Mouse (Mus musculus) c-Kit-negative CD71-positive TER-119-positive erythroid progenitor cells, embryonic 14.5 days (primary cell): Measurements from ENCODE around the gene Lsp1.

ENCODE experiments used
- DNase-seq: peaks from one replicate; pipeline ENCODE4 v3.0.0-alpha.2; 2013; ENCODE audit warnings: low read depth, low spot score

The Lsp1 gene

GRCm38 (mm10) chr7:142503206-142503605 is 42.6 kb downstream of the Lsp1 start:
- DNase-seq: no peak

- DNase-seq: no peak
These were observed 45.3 kb downstream of the Lsp1 start for GRCm38 (mm10) chr7:142505942-142506341.

GRCm38 (mm10) chr7:142506501-142506900 is 45.9 kb downstream of the Lsp1 start:
- DNase-seq: no peak

GRCm38 (mm10) chr7:142507453-142507852 is 46.8 kb downstream of the Lsp1 start:
- no peak for DNase-seq

- no peak for DNase-seq
These were observed 48.9 kb downstream of the Lsp1 start for GRCm38 (mm10) chr7:142509518-142509917.

- no peak for DNase-seq
These were observed 49.6 kb downstream of the Lsp1 start for GRCm38 (mm10) chr7:142510021-142510777.

GRCm38 (mm10) chr7:142514048-142514447 is 53.4 kb downstream of the Lsp1 start:
- no peak for DNase-seq

- no peak for DNase-seq
These were observed 55.8 kb downstream of the Lsp1 start for GRCm38 (mm10) chr7:142516221-142516978.

- no peak for DNase-seq
These were observed 56.9 kb downstream of the Lsp1 start for GRCm38 (mm10) chr7:142517531-142517930.

GRCm38 (mm10) chr7:142520331-142520730 is 59.7 kb downstream of the Lsp1 start:
- no peak for DNase-seq

GRCm38 (mm10) chr7:142522352-142522751 is 61.7 kb downstream of the Lsp1 start:
- DNase-seq: no peak

GRCm38 (mm10) chr7:142523200-142523990 is 62.8 kb downstream of the Lsp1 start:
- DNase-seq: no peak

GRCm38 (mm10) chr7:142525342-142526178 is 65.0 kb downstream of the Lsp1 start:
- no peak for DNase-seq

GRCm38 (mm10) chr7:142529350-142529749 is 68.7 kb downstream of the Lsp1 start:
- DNase-seq: no peak

- DNase-seq: no peak
These were observed 71.4 kb downstream of the Lsp1 start for GRCm38 (mm10) chr7:142531973-142532521.

GRCm38 (mm10) chr7:142532671-142533058 is 72.1 kb downstream of the Lsp1 start, which contains the start of gene Mrpl23:
Gene Mrpl23 (plus strand): TSS chr7:142532686.
- DNase-seq: no peak

- peak; percentile 50 for DNase-seq
These were observed 72.6 kb downstream of the Lsp1 start for GRCm38 (mm10) chr7:142533059-142533855.

- DNase-seq: no peak
These were observed 74.5 kb downstream of the Lsp1 start for GRCm38 (mm10) chr7:142535116-142535515.

GRCm38 (mm10) chr7:142535832-142536231 is 75.2 kb downstream of the Lsp1 start:
- DNase-seq: no peak

- no peak for DNase-seq
These were observed 76.6 kb downstream of the Lsp1 start for GRCm38 (mm10) chr7:142537181-142537580.
